21 mouse cellular contexts compared by ENCODE assay signal in the genomic region with DNA sequence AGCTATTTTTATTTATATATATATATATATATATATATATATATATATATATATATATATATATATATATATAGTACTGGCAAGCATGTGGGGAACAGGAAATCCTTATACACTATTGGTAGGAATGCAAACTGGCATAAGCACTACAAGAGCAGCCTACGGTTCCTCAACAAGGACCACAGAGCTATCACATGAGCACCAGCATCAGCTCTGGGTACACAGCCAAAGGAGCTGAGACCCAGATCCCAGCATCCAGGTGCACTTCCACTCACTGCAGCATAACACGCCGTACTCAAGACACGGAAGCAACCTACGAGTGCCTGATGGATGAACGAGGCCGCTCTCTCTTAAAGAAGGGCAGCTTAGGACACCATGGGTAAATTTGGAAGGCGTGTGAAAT. TPM values are rescaled to one million over a fixed set of nuclear protein-coding genes. Genes with fewer than 3 reads are reported as not detected.
DNase-seq lines count a peak whose midpoint lies in the region; ATAC-seq lines count a peak whose summit lies in the region.
"Had no signal": no experiment of that assay in that cellular context is flagged by ENCODE, and none has a peak within 500 bp of the region (broad histone marks: within the 10 kb centered on the region; RNA-seq: fewer than 3 reads in every experiment).

No protein-coding gene starts in this region.

- peak; percentile 66 for ATAC-seq in frontal cortex, adult (ENCODE audit: low TSS enrichment)
- ATAC-seq: activated CD4-positive, CD25-positive, alpha-beta regulatory T cell, adult 4 months; CD4-positive, CD25-positive, alpha-beta regulatory T cell, adult 4 months; Patski had no signal

- intact Hi-C loops in heart, postnatal 10 days (cut with DNase I), result no loop called here

- no peak for DNase-seq in frontal cortex, postnatal 25 days (ENCODE audit: low spot score in 2 of 2)
- DNase-seq in heart, adult 11 months, result peak; percentile 56
- no peak for DNase-seq in heart, postnatal 10 days
- DNase-seq in left cerebral cortex, adult 18-20 months (ENCODE audit: low spot score in 2 of 2), result peak; percentile 10
- DNase-seq in left cerebral cortex, adult 11 months (ENCODE audit: low spot score), result no peak
- DNase-seq in brain, adult 2 months (ENCODE audit: low read depth, low spot score), result peak; percentile 24
- no peak for DNase-seq in cerebellum, adult 18-20 months
- DNase-seq: adrenal gland, adult 2 months; adrenal gland, adult 8-10 months; adrenal gland, postnatal 10 days; adrenal gland, postnatal 14 days; adrenal gland, postnatal 25 days; adrenal gland, postnatal 36 days; B cell, adult 2 months; cerebellum, adult 11 months; cerebellum, adult 11-12 months; cerebellum, adult 2 months had no signal

RNA-seq across cellular contexts. Expression of gene Slc30a7, which starts 24.0 kb away (rescaled TPM):
- 10 to 100 TPM; 24.4 to 29.6 TPM for total RNA-seq in heart, postnatal 10 days (2021)
- 10 to 100 TPM; 30.9 to 31.4 TPM for total RNA-seq in left cerebral cortex, adult 18-20 months (2021)

RNA-seq across cellular contexts. Expression of gene Extl2, which starts 24.0 kb away (rescaled TPM):
- total RNA-seq in heart, postnatal 10 days (2021), result 10 to 100 TPM; 16.7 to 18.1 TPM
- total RNA-seq in left cerebral cortex, adult 18-20 months (2021), result 10 to 100 TPM; 76.9 to 77.5 TPM

Comparison
In these comparisons a context has a peak if more than half of its experiments do, and no peak if none do; other contexts are left out.
1. DNase-seq: peak in heart, adult 11 months (single experiment), left cerebral cortex, adult 18-20 months (2 of 2) and brain, adult 2 months (single experiment); none in frontal cortex, postnatal 25 days (0 of 2), heart, postnatal 10 days (0 of 2), left cerebral cortex, adult 11 months (single experiment) and cerebellum, adult 18-20 months (0 of 2).
2. RNA of gene Extl2, which starts 24.0 kb away (total RNA-seq): 76.9 to 77.5 TPM in left cerebral cortex, adult 18-20 months; 16.7 to 18.1 TPM in heart, postnatal 10 days; every median in the first group is over 4 times any median in the second.